Mouse (Mus musculus): ENCODE measurements at regions not wholly inside any gene's neighbourhood (a gene's known extent, or its start where the extent isn't known, plus 50 kb on each side); places are given as distances from the start of the nearest gene placed in this dataset.

DNA sequence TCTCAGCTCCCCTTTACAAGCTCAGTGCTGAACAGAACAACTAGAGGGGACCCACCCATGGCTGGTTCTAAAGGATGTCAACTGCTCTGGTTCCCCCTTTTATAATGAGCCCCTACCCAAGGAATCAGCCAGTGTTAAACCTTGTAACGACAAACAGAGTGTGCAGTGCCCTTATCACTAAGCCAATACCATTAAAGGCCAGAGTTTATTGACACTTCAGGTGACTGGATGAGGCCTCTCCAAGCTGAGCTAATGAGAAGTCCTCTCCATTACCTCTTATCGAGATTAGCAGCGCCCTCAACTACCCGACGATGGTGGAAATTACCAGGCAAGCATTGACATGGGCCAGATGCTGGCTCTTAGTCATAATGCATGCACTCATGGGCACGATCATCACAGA lies 570.8 kb downstream of the Gm826 start:
- H3K4me1 ChIP-seq (ENCODE audit: control insufficient read depth, insufficient read depth, low read length) = no peaks in the 10 kb centered on the region
- no peaks in the 10 kb centered on the region for H3K79me2 ChIP-seq (ENCODE audit: control insufficient read depth, insufficient read depth, low read length)
- no peak for DNase-seq (ENCODE audit: extremely low read depth, low read depth, low spot score)
- no peak overlapping the region for H3K4me3 ChIP-seq (ENCODE audit: insufficient read depth, low read depth, low read length)
- no peaks in the 10 kb centered on the region for H3K36me3 ChIP-seq (ENCODE audit: control insufficient read depth, insufficient read depth, low read length)
- no peaks in the 10 kb centered on the region for H3K27me3 ChIP-seq (ENCODE audit: control insufficient read depth, insufficient read depth, low read length)
- no peak overlapping the region for H3K27ac ChIP-seq (replicated peaks; ENCODE audit: insufficient read depth, low read depth, low read length)
- WGBS = 38% methylated on average over 6 of the region's 6 CpGs
- H3K9ac ChIP-seq (ENCODE audit: low read depth, low read length) = no peak overlapping the region
- TF ChIP-seq POLR2A (IDR thresholded peaks at IDR 0.05; ENCODE audit: extremely low read depth, insufficient read depth, low read length) (no peak), CTCF (IDR thresholded peaks at IDR 0.05; ENCODE audit: low read depth, low read length) (no peak)
